Mouse (Mus musculus): ENCODE results near the gene Tbx1.

Gene Tbx1

DNA sequence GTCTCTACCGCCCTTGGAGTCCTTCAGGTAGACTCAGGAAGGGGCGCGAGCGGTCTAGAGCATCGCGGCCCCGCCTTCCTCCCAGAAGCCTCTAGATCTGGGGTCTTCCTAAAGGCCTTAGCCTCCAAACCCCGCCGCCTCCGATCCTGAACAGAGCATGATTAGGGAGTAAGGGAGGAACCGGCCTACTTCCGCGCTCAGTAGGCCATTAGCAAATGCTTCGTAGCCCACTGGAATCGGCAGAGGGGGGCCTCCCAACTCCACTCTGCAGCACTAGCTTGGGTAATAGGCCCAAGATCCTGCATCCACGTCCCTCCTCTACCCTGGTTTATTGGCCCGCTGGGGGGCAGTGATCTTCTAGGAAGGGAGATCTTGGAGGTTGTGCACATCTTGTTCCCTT, 31.5 kb upstream of the Tbx1 start, which contains the start of gene Gp1bb:
Gene Gp1bb, minus strand, starts transcription at position 385 of the 400 bp plus-strand sequence.
- no peak for DNase-seq

DNA sequence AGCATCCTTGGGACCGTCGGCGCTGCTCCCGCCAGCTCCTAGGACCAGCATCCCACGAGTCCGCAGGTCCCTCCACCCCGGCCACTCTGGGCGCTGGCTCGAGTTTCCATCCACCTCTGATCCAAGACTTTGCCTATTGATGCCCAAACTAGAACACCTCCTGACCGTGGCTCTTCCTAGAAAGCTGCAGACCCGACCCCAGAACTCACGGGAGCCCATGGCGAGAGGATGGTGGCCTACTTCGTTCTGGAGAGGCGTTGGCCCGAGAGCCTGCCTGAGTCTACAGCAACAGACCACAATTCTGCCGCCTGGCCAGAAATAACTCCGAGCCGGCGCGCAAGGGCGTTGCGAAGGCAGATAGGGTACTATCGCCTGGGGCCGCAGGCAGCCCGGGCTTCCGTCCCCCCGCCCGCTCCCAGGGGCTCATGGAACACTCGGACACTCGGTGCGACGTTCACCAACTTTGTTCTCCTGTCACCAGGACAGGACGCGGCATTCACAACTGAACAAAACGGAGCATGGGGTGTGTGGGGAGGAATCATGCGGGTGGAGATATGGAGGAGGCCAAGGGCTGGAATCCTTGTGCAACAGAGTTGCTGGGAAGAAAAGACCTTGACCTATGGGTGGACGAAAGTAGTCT, 31.0 kb upstream of the Tbx1 start:
- peak; percentile 47 for DNase-seq

DNA sequence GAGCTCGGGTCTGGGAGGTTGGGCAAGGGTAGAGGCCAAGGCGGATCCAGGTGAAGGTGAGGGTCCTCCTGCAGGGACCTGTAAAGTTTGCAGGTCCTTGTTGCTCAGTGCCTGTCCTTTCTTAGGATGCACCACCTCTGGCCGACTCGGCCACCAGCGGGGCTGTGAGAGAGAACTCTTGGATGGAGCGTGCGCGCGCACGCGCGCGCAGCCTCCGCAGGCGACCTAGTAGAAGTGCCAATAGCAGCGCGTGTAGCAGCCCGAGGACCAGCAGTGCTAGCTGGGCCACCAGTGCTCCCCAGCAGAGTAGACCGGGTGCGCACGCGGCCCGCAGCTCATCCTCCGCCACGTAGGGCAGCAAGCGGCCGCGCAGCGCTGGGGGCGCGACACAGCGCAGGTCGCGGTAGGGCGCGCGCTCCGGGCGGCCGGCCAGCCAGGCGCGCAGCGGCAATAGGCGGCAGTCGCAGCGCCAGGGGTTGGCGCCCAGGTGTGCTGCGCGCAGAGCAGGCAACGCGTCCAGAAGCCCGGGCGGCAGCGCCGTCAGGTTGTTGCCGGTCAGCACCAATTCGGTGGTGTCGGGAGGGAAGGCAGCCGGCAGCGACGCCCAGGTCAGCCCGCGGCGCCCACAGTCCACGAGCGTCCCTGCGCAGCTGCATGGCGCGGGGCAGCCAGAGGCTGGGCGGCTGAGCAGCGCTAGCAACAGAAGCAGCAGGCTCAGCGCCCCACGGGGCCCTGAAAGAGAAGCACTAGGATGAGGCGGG, 30.3 kb upstream of the Tbx1 start:
- DNase-seq = no peak

DNA sequence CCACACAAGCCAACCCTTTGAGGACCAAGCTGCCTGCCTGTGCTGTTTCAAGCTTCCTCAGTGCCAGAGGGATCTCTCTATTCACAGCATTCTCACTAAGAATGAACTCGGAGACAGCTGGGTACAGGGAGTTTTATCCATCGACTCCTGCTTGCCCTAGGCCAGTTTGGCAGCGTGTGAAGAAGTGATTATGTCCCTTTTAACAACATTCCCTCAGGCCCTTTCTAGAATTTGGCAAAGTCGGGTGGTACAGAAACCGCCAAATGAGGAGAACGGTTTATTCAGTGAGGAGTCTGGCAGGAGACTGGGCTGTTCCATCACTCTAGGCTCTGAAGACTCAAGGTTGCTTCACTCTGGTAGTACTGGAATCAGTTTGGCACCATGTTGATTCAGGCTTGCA, 29.7 kb upstream of the Tbx1 start:
- DNase-seq = no peak

DNA sequence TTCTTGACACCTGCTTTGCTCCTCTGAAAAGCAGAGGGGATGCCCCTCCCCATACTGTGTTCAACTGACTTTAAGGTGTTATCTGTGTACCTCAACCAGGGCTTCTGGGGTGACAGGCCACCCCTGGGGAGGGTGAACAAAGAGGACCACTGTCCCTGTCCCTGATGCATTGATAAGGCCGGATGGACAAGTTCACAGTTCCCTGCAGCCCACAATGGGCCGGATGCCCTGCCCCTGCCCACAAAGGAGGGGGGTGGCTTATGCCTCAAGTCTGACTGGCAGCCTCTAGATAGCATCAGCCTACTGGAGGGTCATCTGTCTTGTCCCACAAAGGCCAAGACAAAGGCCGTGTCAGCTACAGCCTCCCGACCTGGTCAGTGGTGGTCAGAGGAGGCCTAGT, 28.6 kb upstream of the Tbx1 start:
- no peak for DNase-seq

DNA sequence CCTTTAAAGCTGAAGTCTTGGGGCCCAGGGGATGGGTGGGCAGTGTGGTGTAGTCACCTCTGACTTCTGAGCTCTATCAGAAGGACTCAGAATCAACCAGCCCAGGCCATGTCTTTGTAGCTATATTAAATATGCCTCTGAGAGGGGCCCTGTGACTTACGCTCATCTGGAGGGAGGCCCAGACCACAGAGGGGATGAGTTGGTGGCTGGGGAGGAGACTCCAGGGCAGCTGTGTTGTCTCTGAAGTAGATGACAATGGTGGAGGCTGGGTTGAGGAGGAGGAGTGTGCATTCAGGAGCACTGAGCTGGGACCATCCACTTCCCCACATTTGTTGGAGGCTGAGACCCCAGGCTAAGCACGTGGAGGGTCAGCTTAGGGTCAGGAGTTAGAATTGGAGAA, 27.8 kb upstream of the Tbx1 start:
- no peak for DNase-seq

DNA sequence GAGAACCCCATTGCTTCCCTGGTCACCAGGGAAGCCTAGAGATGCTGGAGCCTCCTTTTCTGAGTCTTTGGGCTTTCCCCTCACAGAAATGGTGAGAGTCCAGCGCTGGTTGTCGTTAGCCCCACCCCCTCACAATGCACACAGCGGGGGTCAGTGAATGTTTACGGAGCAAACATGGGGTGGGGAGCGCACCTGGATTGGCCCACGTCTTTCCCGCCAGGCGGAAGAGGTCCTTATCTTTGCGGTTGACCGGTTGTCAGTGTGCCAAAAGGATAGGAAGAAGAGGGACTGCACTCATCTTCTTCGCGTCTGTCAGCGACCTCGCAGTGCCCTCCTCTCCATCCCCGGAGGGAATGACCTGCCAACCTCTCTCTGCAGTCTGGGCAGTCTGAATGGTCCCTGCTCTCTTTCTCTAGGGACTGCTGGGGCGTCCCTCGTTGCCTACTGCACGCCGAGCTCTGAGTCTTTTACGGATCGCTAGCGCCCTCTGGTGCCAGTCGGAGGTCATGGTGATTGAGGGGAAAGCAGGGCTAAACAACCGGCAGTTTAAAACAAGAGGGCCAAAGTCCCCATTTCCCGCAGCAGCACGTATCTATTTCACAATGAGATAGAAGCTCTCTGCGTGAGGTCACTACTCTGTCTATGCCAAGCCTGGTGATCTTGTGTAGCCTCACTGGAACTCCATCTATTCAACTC, 27.0 kb upstream of the Tbx1 start:
- DNase-seq = peak; percentile 83

DNA sequence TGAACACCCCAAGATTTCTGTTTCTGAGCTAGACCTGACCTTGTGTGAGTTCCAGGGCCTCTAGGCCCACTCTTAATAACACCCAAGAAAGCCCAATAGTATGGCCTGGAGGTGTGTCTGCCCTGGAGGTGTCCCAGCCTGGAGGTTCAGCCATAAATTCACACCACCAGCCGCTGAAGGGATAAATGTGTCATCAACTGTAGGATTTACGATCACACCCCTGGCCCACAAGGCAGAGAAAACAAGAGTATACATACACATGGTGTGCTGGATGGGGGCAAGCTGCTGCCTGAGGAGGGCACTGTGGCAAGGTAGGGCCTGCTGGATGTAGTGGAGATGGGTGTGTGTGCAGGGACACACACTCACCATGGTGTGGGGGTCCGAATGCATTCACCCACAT, 22.8 kb upstream of the Tbx1 start:
- DNase-seq = no peak

DNA sequence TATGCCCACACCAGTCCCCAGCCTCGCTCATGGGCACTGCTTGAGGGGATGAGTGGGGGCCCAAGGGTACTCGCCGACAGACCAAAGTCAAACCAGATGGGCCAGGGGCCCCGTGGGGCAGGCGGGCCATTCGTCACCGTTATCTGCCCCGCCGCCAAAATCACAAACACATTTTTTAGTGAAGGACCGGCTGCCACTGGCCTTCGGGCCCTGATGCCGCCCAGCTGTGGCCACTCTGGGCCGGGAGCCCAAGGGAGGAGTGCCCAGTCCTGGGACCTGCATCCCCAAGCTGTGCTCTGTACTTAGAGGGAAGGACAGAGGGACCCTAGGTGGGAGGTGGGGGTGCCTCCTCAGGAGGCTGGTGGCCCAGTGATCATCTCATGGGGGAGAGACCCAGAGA, 21.3 kb upstream of the Tbx1 start:
- DNase-seq = no peak

DNA sequence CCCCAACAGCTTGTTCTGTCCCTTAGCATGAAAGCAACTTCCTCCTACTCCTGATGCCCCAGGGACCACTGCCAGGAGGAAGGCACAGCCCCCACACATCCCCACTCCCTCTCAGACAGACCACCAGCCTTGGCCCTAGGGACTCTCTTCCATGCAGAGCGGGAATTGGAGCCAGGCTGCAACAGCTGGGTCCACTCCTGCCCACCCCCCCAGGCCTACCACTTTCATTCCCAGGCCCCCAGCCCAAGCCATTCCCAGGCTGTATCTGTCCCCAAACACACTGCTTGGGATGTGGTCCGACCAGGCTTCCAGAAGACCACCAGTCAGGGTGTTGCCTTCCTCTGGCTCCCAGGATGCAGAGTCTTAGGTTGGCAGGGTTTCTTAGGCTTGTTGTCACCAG, 18.6 kb upstream of the Tbx1 start:
- no peak for DNase-seq

DNA sequence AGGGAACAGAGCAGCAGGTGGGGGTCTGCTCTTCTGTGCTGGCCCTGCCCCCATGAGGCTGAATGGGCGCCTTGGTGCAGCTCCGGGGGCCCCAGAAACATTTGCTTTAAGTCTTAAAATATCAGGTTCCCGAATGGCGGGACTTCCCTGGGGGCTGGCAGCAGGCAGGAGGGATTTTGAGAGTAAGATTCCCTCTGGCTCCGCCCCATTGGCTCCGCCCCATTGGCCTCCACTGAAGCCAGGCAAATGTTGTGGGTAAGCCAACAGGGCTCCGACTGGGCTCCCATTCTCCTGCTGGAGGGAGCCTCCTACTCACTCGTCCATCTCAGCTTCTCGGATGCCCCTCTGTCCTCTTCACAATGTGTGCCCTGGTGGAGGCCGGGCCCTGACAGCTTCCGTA, 17.8 kb upstream of the Tbx1 start:
- DNase-seq = no peak

DNA sequence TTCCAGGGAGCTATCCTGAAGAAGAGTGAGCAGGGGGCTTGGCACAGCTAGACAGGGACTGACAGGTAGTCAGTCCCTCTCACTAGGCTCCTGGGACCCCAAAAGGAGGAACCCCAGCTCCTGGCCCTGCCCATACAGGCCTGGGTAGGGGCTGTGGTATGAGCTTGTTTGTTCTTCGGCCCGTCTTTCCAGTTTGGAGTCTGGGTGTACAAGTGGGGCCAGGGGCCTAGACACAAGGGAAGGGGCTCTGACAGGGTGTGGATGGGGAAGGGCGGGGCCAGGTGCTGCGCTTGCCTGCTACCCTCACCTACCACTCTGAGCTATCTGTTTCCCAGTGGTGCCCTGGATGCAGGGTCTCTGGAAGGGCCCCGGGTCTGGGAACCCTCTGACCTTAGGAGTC, 15.2 kb upstream of the Tbx1 start:
- no peak for DNase-seq

DNA sequence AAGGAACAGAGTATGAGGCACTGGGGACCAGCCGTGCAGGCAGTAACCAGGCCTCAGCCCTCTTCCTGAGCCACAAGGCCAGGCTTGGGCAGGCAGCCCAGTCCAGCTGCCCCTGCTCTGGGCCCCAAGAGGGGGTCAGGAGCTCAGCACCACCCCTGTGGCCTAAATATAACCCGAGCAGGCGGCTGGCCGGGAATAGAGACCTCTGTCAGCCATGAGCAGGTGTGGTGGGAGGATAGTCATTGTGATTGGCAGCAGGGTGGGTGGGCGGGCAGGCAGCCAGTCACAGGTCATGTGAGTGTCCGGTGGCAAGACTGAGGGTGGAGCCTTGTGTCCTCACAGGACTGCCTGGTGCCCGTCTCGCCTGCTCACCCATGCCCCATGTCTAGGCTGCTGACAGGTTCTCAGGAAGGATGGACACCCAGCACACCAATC, 13.8 kb upstream of the Tbx1 start:
- DNase-seq = no peak

DNA sequence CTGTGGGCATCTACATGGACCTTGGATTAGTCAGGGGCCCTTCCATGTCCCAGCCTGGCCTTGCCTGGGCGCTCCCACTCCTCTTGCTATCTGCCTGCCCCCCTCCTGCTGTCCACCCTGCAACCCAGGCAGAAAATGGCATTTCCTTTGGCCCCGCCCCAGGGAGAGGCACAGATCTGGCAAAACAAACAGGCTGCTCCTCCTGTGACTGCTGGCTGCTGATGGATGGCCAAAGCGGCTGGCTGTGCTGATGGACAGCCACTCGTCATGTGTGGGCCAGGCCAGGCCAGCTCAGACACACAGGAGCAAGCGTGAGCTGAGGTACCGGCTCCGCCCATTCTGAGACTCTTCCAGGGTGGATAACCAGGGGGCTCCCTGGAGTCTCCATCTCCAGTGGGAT, 11.0 kb upstream of the Tbx1 start:
- DNase-seq = no peak

DNA sequence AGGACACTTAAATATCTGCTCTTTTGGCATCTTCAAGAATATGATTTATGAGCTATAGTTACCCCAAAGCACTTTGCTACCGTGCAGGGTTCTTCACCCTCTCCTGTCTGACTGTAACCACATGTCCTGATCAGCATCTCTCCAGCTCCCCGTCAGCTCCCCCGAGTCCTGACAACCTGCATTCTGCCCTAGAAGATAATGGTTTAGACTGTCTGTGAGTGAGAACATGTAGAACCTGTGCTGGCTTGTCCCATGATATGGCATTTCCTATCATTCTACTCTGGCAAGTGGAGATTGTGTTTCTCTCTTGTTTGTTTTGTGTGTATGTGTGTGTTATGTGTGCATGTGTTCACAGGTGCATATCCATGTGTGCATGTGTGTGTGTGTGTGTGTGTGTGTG, 7.5 kb upstream of the Tbx1 start:
- DNase-seq = no peak

DNA sequence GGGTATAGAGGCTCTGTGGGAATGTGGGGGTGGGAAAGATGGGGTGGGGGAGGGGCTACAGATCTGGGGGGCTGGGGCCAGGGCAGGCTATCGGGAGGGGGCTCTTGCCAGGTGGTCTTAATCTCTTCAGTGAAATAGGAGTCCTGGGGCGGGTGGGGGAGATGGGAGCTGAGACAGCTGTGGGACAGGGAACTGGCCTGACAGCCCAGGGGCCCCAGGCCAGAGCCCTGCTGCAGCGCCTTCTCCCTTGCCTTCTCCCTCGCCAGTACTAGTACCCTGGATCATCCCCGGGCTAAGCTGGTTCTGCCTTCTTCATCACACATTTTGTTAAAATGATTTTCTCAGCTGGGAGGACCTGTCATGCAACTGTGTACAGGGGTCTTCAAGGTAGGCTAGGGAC, 5.8 kb upstream of the Tbx1 start:
- DNase-seq = no peak

DNA sequence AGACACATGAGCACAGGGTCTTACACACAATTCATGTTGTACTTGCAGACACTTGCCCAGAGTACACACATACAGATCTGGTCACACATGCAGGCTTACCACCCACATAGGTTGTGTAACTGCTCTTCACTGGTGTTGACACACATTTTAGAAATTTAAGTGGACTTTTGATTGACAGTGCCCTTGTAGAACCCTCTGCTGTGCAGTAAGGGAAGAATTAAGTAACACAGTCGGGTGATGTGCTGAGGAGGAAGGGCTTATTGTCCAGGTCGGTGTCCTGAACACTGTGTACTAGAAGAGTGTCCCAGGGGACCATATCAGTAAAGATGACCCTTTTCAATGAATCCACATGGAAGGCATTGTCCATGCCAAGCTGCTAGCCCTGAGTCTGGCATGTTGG, 3.5 kb upstream of the Tbx1 start:
- DNase-seq = no peak

DNA sequence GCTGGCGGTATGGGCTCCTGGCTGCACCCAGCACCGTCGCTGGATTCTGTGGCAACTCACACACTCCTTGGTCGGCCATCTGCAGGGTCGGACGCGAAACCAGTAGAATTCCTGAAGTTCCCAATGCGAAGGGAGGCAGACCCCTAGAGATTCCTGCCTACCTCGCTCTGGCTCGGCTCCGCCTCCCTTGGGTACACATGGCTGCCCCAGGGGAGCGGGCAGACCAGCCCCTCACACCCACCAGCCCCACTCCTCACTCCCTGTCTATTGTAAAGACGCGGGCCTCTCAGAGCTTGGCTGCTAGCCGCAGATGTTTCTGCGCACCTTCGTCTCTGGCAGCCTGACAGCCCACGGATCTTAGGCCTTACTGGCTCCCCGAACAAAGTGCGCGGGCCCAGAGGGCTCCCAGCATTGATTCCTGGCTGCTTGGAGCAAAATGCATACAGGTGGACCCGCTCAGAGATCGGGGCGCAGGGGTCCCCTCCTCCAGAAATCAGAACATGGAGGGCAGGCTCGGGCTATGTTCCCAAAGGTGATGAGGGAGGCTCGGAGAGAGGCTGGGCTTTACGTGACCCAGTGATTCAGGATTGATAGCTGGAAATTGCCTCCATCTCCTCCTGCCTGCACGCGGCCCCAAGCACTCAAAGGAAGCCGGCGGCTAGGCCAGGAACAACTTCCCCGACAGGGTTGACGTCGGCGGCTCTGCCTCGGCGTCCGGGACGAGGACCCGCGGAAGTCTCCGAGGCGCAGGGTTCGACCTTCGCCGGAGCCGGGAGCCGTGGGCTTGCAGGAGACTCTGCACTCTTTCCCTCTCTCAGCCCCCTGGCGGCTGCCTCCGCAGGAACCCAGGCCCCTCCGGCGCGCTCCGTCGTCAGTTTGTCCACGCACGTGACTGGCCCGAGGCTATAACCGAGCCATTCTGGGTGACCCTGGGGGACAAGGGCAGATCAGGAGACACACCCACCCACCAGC, 862 bp upstream of the Tbx1 start:
- no peak for DNase-seq

DNA sequence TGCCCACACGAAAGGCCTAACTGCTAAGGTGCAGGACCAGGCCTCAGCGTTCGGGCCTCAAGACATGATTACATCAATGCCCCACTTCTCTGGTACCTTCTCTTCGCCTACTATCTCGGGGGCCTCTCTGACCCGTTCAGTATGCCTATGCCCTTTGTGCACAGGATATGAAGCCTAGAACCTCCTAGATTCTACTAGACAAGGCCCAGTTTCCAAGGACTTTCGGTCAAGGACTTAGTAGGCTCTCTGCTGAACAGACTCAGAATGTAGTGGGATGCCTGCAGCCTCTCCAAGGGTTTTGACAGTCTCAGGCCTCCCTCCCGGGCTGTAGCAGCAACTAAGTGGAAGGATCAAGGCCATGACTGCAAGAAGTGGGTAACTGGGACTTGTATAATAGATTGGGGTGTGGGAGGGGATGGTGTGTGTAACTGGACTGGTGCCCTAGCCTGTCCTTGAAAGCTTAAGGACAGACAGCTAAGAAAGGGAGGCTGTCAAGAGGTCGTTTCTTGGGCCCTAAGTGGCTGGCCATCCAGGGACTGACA, 1.3 kb downstream of the Tbx1 start:
- DNase-seq = no peak

DNA sequence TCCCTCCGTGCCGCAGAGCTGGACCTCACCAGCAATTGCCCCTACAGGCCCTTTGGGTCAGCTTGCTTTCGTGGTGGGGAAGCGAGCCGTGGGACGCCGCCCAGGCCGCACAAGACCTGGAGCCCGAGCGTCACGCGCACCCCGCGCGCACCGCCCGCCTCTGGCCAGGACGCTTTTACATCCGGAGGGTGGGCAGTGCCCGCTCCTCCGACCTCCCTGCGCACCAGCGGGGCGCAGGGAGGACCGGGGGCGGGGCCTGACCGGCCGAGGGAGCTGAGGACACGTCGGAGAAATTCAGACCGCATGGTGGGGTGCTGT, 1.8 kb downstream of the Tbx1 start:
- no peak for DNase-seq

DNA sequence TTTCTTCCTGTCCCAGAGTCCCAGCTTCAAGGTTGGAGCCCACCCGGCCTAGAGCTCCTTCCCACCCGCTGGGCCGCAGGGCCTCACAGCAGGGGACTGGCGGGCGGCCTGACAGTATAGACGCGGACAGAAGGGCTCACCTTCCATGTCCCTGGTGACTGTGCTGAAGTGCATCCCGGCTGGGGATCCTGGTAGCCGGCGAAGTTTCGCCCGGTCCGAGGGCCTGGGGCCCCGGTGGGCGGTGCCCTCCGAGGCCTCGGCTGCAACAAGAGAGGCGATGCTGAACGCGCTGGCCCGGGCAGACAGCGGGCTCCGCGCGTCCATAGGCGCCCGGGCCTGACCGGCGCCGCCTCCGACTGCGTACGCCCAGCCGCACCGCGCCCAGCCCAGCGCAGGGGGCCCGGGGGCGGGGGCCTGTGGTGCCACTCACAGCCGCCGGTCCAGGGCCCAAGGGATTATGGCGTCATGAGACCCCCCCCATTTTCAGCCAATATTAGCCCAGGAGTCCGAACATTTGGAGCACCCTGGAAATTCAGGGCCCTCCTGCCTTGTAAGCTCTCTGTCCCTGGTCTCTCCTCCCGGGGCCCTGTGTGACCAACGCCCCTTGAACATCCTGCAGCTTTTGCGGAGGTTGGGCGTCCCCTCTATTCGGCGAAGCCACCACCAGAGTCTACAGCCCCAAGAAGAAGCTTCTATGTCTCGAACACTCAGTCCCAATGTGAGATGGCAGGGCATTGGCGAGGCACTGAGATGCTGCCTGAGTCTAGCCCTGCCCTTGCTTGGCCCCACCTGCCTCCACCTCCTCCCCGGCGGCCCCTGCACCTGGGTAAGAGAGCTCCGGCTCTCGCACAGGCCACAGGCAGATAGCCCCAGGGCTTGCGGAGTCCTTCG, 2.4 kb downstream of the Tbx1 start:
- no peak for DNase-seq
